Mouse (Mus musculus) G1E (cell line): ENCODE data around the gene Ano2. TPM values are rescaled to one million over a fixed set of nuclear protein-coding genes. Genes with fewer than 3 reads are reported as not detected.

Experiments used
- ATAC-seq: 2 replicates; pipeline ENCODE4 v1.8.0; 2016; ENCODE audit warnings: mild to moderate bottlenecking; ENCODE audit not compliant: insufficient number of reproducible peaks, poor library complexity, low FRiP score, severe bottlenecking; ENCODE audit errors: extremely low read depth
- DNase-seq: peaks from one replicate; pipeline ENCODE4 v3.0.0; 2012; ENCODE audit warnings: low spot score
- H3K27me3 ChIP-seq: 2 replicates; pipeline ENCODE4 v1.6.1; 2012; ENCODE audit warnings: mild to moderate bottlenecking, low read length, inconsistent platforms; ENCODE audit not compliant: insufficient read depth
- H3K36me3 ChIP-seq: replicated peaks from 2 replicates; pipeline ENCODE3; 2012; ENCODE audit warnings: mild to moderate bottlenecking, inconsistent platforms
- H3K4me1 ChIP-seq: 2 replicates; pipeline ENCODE4 v1.6.1; 2012; ENCODE audit warnings: low read depth, low read length, inconsistent platforms, mixed read lengths; ENCODE audit not compliant: insufficient read depth
- H3K4me3 ChIP-seq: 2 replicates; pipeline ENCODE4 v1.5.1; 2012; ENCODE audit warnings: low read depth, mild to moderate bottlenecking, inconsistent platforms, low read length, moderate library complexity, mixed read lengths
- H3K9me3 ChIP-seq: replicated peaks from 2 replicates; pipeline ENCODE4 v1.6.1; 2012; ENCODE audit warnings: inconsistent platforms
- CTCF ChIP-seq: IDR thresholded peaks from 2 replicates; pipeline ENCODE4 v1.5.1; 2012; ENCODE audit warnings: low read depth, low read length, inconsistent platforms, mixed read lengths
- GATA1 ChIP-seq: IDR thresholded peaks from 2 replicates; pipeline ENCODE4 v1.6.1; 2012; ENCODE audit warnings: borderline replicate concordance, low read length, inconsistent platforms, mixed read lengths
- GATA2 ChIP-seq: IDR thresholded peaks from 2 replicates; pipeline ENCODE4 v1.6.1; 2012; ENCODE audit warnings: low read depth, low read length, inconsistent platforms, borderline replicate concordance
- POLR2AphosphoS5 ChIP-seq: IDR thresholded peaks from 2 replicates; pipeline ENCODE4 v1.6.1; 2012; ENCODE audit warnings: low read depth, low read length, inconsistent platforms; ENCODE audit not compliant: insufficient replicate concordance
- TAL1 ChIP-seq: conservative IDR thresholded peaks from 2 replicates; pipeline ENCODE4 v1.6.1; 2012; ENCODE audit warnings: low read depth, low read length, inconsistent platforms, mixed read lengths
- polyA plus RNA-seq: library from polyadenylated mRNA; stranded (reverse); fragments of >175 nt; gene quantifications from 2 replicates; pipeline ENCODE4 v1.2.3, GENCODE M21; 2012
- total RNA-seq, 2 experiments: library from RNA; stranded (forward) in 1 of 2; stranded (reverse) in 1 of 2; fragments of 200-1000 nt in 1 of 2; fragments of >200 nt in 1 of 2; fragmentation: Nextera tagmentation in 1 of 2; gene quantifications; 2 replicates each; pipeline ENCODE4 v1.2.3; 2014 to 2017

Ano2 gene
- total and polyA plus RNA-seq, 3 experiments = 0.05 TPM; not detected in 2

DNA sequence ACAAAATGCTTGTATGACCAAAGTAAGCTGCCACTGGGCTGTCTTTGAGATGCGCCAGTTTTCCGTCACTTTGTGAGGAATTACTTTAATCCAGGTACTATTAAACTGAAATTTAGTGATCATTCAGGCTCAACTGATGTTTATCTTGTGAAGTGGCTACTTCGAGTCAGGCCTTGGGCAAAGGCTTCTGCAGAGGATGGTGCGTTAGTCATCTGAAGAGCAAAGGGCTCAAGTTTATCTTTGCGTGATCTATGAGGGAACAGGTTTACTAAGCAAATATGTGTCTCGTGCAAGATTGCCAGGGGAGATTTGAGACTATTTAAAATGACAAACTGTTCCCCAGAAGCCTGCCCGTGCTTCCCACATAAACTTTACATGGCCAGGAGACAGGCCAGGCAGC is 241.7 kb downstream of the Ano2 start:
- H3K36me3 ChIP-seq = no peaks in the 10 kb centered on the region
- ATAC-seq (no peak), DNase-seq (no peak)
- H3K27me3 ChIP-seq = no peaks in the 10 kb centered on the region
- no peak for TF ChIP-seq TAL1
- no peak for TF ChIP-seq POLR2AphosphoS5
- no peak for TF ChIP-seq GATA1
- peaks cover 48% of the 10 kb centered on the region for H3K9me3 ChIP-seq
- H3K4me3 ChIP-seq = no peak overlapping the region
- no peaks in the 10 kb centered on the region for H3K4me1 ChIP-seq

DNA sequence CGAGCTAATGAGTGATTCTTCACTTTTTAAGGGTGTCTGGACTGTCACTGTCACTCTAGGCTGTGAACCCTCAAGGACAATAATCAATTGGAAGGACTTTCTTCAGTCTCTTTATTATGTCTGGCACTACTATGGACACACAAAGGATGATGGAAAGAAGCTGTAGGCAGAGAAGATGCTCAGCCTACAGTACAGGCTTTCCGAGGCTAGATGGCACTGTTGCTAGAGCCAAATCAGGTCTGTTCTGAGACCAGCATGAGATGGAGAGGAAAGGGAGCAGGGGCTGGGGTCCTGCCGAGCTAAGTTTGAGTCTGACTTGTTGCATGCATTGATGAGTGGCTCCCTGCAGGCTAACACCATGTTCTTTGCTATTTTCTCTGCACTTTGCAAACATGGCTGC is 264.7 kb downstream of the Ano2 start:
- DNase-seq (no peak), ATAC-seq (no peak)
- Histone ChIP-seq H3K4me1 (no peaks in the 10 kb centered on the region), H3K9me3 (peaks cover 20% of the 10 kb centered on the region), H3K4me3 (no peak overlapping the region), H3K36me3 (no peaks in the 10 kb centered on the region), H3K27me3 (no peaks in the 10 kb centered on the region)
- TF ChIP-seq GATA2 (no peak), GATA1 (no peak), POLR2AphosphoS5 (no peak), TAL1 (no peak), CTCF (no peak)

DNA sequence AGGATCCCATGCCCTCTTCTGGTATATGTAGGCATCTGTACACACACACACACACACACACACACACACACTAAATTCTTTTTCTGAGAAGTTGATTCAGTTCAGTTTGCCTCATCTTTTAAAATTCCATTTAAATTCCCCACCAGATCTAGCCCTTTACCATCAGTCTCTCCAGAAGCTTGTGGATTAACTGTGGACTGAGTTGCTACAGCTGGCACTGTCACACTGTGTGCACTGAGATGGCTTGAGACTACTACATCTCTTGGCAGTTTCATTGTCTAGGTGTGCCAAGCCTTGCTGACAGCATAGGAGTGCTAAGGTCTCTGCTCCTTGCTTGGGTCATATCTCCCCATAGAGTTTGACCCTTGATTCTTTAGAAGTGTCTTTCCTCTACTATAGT is 283.3 kb downstream of the Ano2 start:
- H3K9me3 ChIP-seq = peaks cover 50% of the 10 kb centered on the region
- no peaks in the 10 kb centered on the region for H3K4me1 ChIP-seq
- no peak for DNase-seq
- ATAC-seq = no peak
- H3K36me3 ChIP-seq = no peaks in the 10 kb centered on the region
- TF ChIP-seq POLR2AphosphoS5 (no peak), CTCF (no peak), GATA1 (no peak), GATA2 (no peak), TAL1 (no peak)
- no peaks in the 10 kb centered on the region for H3K27me3 ChIP-seq
- no peak overlapping the region for H3K4me3 ChIP-seq

DNA sequence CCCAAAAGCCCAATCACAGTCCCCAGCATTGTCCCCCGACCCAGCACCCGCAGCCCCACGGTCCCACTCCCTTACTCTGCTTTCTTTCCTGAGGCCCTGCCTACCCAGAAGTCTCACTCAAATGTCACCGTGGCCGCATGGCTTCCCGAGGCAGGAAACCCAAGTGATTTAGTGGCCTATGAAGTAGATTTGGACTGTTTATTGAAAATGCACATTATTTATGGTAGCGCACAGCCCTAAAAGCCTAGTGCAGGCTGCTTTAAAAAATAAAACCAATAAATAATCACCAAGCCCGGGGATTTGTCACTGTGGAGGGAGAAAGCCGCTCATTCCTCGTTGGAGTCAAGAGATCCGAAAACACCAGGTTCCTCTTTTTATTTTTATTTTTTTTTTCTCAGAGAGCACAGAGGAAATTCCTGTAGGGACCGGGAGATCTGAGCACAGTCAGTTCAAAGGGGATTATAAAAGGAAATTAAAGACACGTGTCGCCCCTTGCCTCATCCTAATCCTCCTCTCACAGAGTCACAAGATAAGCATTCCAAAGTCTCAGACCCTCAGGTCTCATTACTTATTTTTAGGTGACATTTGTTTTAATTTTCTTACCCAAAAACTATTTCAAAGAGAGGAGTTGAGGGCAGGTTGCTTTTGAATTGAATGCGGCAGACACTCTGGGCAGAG is 285.7 kb downstream of the Ano2 start:
- peaks cover 46% of the 10 kb centered on the region for H3K9me3 ChIP-seq
- no peaks in the 10 kb centered on the region for H3K27me3 ChIP-seq
- H3K4me1 ChIP-seq = no peaks in the 10 kb centered on the region
- ATAC-seq = no peak
- no peaks in the 10 kb centered on the region for H3K36me3 ChIP-seq
- H3K4me3 ChIP-seq = no peak overlapping the region
- TF ChIP-seq TAL1 = no peak
- no peak for DNase-seq

DNA sequence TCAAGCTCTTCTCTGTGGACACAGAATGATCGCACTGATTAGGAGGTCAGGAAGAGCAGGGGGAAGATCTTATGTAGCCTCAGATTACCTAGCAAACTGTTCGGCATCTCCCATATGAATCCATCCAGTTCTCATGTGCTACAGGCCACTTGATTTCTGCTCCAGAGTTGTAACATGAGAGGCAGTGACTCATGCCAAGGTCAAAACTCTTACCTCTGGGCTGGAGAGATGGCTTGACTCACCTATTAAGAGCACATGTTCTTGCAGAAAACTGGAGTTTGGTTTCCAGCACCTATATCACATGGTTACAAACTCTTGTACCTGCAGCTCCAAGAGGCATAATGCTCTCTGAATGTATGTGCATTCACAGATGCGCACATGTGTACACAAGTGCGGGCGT is 289.4 kb downstream of the Ano2 start:
- ATAC-seq (no peak), DNase-seq (no peak)
- TF ChIP-seq GATA1 (no peak), TAL1 (no peak), POLR2AphosphoS5 (no peak), GATA2 (no peak), CTCF (no peak)
- no peaks in the 10 kb centered on the region for H3K4me1 ChIP-seq
- H3K4me3 ChIP-seq = no peak overlapping the region
- H3K9me3 ChIP-seq = peaks cover 46% of the 10 kb centered on the region
- no peaks in the 10 kb centered on the region for H3K27me3 ChIP-seq
- no peaks in the 10 kb centered on the region for H3K36me3 ChIP-seq

DNA sequence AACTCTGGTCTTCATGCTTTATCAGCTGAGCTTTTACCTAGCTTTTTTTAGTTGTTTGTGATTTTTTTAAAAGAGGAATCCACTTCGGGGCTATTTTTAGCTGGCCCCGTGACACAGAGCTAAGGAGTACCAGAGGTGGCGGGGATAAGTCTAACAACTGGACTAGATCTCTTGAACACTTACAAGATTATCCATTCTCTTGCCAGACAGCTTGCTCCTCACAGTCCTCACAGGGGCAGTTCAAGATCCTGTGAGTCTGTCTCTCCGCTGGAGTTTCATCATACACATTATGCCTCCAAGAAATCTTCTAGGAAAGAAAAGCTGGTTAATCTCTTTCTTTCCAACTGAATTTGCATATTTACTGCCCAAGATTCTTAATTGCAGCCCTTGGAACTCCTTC is 293.8 kb downstream of the Ano2 start:
- H3K4me1 ChIP-seq = no peaks in the 10 kb centered on the region
- H3K9me3 ChIP-seq = peaks cover 30% of the 10 kb centered on the region
- no peak for TF ChIP-seq CTCF
- no peak for TF ChIP-seq GATA1
- no peak for TF ChIP-seq TAL1
- TF ChIP-seq POLR2AphosphoS5 = no peak
- no peak for TF ChIP-seq GATA2
- DNase-seq = no peak
- no peak overlapping the region for H3K4me3 ChIP-seq
- H3K36me3 ChIP-seq = no peaks in the 10 kb centered on the region
- no peaks in the 10 kb centered on the region for H3K27me3 ChIP-seq
- no peak for ATAC-seq

DNA sequence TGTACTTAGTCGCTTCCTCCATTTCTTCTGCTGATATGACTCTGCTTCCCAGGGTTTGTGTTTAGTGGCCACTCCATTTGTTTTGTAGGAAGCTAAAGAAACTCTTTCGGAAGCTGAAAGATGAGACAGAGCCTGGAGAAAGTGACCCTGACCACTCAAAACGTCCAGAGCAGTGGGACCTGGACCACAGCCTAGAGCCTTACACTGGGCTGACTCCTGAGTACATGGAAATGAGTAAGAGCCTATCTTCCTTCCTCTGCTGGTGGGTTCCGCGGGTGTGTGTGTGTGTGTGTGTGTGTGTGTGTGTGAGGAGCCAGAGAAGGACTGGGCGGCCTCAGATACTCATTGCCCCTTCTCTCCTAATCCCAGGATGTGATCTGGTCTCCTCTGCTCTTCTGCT is 302.5 kb downstream of the Ano2 start:
- H3K9me3 ChIP-seq = peaks cover 37% of the 10 kb centered on the region
- DNase-seq (no peak), ATAC-seq (no peak)
- no peak overlapping the region for H3K4me3 ChIP-seq
- no peaks in the 10 kb centered on the region for H3K4me1 ChIP-seq
- H3K36me3 ChIP-seq = no peaks in the 10 kb centered on the region
- TF ChIP-seq TAL1 (no peak), GATA2 (no peak), CTCF (no peak), POLR2AphosphoS5 (no peak), GATA1 (no peak)
- H3K27me3 ChIP-seq = no peaks in the 10 kb centered on the region
